Mouse (Mus musculus): ENCODE measurements around the gene C8g. TPM values are rescaled to one million over a fixed set of nuclear protein-coding genes. Genes with fewer than 3 reads are reported as not detected.

Gene C8g
- 1.7 TPM for polyA plus RNA-seq (2014; fragmentation: Illumina TruSeq; extraction: RNeasy Lipid Tissue Mini Kit (QIAGEN cat#74804); ENCODE audit: low read depth, low replicate concordance)

DNA sequence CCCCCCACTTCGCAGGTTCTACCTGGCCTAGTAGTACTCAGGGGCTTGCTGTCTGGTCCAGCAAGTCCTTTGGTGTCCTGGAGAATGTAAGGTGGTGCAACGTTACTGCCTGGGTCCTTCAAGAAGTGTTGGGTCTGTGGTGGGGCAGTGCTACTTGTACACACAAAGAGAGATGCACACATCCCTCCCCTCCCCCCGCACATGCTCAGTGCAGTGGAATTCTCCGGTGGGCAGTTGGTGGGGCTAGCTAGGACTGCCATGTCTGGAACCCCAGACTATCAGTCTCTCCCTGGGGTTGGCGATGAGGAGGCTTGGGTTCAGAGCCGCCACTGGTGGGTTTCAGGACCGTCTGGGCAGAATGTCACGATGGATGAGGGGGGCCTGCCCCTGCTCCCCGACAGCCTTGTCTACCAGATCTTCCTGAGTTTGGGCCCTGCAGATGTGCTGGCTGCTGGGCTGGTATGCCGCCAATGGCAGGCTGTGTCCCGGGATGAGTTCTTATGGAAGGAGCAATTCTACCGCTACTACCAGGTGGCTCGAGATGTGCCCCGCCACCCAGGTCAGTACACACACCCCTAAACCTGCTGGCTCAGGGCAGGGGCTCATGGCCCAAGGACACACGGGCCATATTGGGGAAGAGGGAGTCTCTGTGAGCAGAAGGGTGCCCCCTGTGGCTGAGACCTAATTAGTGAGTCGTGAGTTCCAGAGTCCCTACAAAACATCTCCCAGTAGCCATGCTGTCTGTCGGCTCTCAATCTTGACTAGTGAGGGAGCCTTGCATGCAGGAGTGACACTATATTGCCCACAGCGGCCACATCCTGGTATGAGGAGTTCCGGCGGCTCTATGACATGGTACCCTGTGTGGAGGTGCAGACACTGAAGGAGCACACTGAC is at the start of gene C8g:
TSS of gene C8g (minus strand) at position 127 of the 894 bp plus-strand sequence.

DNA sequence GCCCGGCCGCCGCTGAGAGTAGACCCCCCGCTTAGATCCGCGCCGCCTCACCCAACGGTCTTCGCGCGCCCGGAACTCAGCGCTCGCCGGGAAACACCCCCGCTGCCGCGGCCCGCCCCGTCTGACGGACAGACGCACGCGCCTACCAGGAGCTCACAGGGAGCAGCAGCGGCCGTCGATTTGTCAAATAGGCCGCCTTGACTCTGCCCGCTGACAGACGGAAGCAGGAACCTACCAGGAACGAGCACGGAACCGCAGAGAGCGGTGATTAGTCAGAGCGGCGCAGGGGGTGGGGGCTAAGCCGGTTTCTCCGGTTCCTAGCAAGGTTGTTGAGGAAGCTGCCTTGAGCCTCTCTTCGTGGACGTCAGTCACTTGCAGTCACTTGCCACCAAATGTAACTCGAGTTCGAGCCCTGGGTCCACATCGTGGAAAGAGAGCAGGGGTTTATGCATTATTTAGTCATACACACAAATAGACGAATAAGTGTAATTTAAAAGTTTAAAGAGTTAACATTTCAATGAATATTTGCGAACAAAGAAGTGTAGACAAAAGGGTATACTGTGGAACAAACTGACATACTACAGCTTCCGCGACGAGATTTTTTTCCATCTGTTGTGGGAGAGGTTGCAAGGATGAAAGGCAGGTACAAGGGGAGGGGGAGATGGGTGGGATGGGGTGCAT is 45.4 kb upstream of the C8g start, which contains the start of gene Traf2:
TSS of gene Traf2 (minus strand) at position 130 of the 681 bp plus-strand sequence.

DNA sequence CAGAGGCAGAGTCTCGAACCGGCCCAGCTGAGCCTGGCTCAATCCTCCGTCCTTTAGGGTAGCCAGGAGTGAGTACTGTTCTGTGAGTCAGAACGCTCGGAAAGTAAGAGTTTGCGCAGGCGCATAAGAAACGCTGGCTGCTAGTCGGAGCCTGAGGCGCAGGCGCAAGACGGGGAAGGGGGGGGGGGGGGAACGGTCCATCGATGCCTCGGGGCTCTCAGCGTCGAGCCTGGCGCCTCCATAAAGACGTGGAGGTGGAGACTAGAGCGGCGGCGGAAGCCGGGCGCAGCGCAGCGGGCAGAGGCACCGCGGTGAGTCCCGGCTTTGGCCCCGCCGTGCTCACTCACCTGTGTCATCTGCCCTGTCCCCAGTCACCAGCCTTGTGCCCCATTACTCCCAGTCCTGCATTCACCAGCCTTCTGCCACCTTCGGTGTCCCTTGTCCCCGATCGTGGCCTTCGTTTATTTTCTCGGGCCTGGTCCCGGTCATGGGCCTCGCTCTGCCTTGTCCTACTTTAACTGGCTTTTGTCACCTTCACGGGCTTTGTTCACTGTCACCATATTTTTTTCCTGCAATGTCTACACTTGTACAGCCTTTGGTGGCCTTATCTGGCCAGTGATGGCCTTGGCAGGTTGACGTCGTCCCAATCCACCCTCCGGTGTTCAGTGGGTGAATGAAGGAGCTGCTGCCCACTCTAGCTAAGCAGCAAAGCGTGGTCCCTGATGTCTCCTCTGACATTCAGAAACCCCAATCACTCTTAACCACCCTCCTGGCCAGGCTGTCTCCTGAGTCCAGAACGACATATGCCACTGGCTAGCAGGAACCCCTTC is 728 bp downstream of the C8g start, which contains the start of gene Fbxw5:
TSS of gene Fbxw5 (plus strand) at position 175 of the 830 bp plus-strand sequence.

DNA sequence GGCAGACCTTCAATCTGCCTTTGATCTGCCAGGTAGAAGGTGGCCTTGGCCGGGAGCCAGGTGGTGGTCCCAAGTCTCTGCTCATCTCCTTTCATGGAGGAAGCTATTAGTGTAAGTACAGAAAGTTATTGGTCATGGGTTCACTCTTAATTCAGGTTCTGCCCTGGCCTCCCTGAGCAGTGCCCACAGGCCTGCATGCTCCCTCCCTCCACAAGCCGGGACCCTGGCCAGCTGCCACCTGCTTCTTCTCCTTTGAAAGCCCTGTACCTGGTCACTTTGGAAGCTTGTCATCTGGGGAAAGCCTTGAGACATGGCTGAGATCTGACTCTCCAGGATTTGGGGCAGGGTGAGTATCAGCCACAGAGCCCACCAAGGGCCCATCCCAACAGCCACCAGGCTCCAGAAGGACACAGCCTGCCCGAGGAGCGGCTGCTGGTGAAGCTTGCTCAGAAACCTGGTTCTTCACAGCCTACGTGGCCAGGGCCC is 8.0 kb downstream of the C8g start, which contains the start of gene Lcn12:
TSS of gene Lcn12 (minus strand) at position 436 of the 486 bp plus-strand sequence.

DNA sequence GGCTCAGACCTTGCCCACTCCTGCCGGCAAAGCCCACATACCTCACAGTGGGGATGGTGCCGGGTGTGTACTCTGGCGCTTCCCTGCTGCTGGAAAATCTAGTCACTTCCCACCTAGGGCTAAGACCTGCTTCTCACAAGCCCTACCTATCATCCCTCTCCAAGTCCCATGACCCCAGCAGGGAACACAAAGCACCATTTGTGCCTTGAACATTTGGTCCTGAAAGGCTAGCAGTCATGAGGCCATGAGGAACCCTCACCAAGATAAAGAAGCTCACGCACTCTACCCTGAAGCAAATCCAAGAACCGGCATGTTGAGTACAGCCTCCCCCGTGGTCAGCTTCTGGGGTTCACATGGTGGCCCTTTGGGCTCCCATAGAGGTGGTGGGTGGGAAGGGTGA is 31.6 kb downstream of the C8g start, which contains the start of gene Ptgds:
TSS of gene Ptgds (minus strand) at position 78 of the 400 bp plus-strand sequence.

DNA sequence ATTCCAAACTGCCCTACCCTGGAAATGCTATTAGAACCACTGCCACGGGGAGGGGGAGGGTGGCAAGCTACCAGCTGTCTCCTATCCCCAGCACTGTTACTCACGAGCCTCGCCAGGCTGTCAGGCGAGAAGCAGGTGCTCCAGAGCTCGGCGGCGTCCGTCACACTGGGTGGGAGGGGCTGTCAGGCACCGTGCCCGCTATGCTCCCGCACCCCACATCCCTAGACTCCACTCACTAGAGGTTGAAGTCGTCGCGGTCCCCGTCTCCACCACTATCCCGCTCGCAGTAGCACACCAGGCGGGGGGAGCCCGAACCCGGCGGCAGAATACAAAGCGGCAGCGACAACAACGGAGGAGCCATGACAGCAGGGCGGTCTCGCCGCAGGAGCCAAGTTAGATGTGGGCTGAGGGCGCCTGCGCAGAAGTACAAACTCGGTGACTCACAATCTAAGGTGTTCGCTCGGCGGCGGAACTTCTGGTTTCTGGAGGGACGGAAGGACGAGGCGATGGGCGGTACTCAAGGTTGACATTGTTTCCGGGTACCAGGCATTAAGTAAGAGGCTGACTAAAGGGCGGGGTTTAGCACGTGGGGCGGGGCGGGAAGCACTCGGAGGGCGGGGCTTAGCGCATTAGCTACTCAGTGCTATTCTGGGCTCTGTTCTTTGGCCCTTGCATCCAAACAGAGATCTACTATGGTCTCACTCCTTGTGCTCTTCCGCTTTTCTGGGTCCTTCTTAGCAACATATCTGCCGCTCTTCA is 40.8 kb downstream of the C8g start, which contains the start of gene Paxx:
TSS of gene Paxx (minus strand) at position 544 of the 759 bp plus-strand sequence.

DNA sequence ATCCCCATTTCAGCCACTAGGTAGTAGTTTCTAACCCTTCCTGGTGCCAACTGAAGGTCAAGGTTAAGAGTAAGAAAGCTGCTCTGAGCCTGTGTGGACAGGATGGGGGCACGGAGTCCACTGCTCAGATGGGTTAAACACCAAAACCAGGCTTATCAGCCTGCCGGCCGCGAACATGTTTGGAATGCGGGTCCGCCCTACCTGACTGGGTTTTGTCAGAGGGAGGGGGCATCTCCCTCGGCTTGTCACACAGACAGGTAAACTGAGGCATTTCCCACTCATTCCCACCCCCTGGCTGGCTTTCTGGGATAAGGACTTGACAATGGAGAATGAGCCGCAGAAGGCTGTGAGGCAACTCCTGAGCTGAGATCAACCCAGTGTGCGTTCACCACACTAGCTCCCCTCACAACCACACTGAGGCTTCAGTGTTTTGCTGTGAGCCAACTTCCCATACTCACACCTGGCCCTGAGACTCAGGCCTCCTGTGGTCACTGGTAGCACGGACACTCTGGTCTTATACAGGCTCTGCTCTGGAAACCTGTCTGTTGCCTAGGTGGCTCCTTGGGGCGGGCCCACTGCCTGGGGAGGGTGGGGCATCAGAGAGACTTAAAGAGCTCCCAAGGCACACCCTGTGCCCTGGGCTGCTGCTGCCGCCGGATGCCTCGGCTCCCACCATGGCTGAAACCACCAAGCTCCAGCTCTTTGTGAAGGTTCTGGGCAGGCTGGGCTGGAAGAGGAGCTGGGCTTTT is 45.1 kb downstream of the C8g start, which contains the start of gene Clic3:
TSS of gene Clic3 (plus strand) at position 634 of the 749 bp plus-strand sequence.

Other genes starting within 250 kb of the C8g start
- gene Tmem203, start 246.3 kb downstream of the C8g start, polyA plus RNA-seq (2014; fragmentation: Illumina TruSeq; extraction: RNeasy Lipid Tissue Mini Kit (QIAGEN cat#74804); ENCODE audit: low read depth, low replicate concordance), result 0.61 TPM
- 3.2 TPM for gene Tprn, start 239.1 kb downstream of the C8g start, polyA plus RNA-seq (2014; fragmentation: Illumina TruSeq; extraction: RNeasy Lipid Tissue Mini Kit (QIAGEN cat#74804); ENCODE audit: low read depth, low replicate concordance)
- 1.2 TPM for gene Ssna1, start 229.3 kb downstream of the C8g start, polyA plus RNA-seq (2014; fragmentation: Illumina TruSeq; extraction: RNeasy Lipid Tissue Mini Kit (QIAGEN cat#74804); ENCODE audit: low read depth, low replicate concordance)
- 4.5 TPM for gene Anapc2, start 229.2 kb downstream of the C8g start, polyA plus RNA-seq (2014; fragmentation: Illumina TruSeq; extraction: RNeasy Lipid Tissue Mini Kit (QIAGEN cat#74804); ENCODE audit: low read depth, low replicate concordance)
- not detected for gene Tmem210, start 213.6 kb downstream of the C8g start, polyA plus RNA-seq (2014; fragmentation: Illumina TruSeq; extraction: RNeasy Lipid Tissue Mini Kit (QIAGEN cat#74804); ENCODE audit: low read depth, low replicate concordance)
- gene Lrrc26, start 211.8 kb downstream of the C8g start, polyA plus RNA-seq (2014; fragmentation: Illumina TruSeq; extraction: RNeasy Lipid Tissue Mini Kit (QIAGEN cat#74804); ENCODE audit: low read depth, low replicate concordance), result not detected
- gene Grin1, start 182.5 kb downstream of the C8g start, polyA plus RNA-seq (2014; fragmentation: Illumina TruSeq; extraction: RNeasy Lipid Tissue Mini Kit (QIAGEN cat#74804); ENCODE audit: low read depth, low replicate concordance), result not detected
- 15.0 TPM for gene Man1b1, start 169.4 kb downstream of the C8g start, polyA plus RNA-seq (2014; fragmentation: Illumina TruSeq; extraction: RNeasy Lipid Tissue Mini Kit (QIAGEN cat#74804); ENCODE audit: low read depth, low replicate concordance)
- 34.5 TPM for gene Dpp7, start 145.4 kb downstream of the C8g start, polyA plus RNA-seq (2014; fragmentation: Illumina TruSeq; extraction: RNeasy Lipid Tissue Mini Kit (QIAGEN cat#74804); ENCODE audit: low read depth, low replicate concordance)
- 3.9 TPM for gene Uap1l1, start 136.0 kb downstream of the C8g start, polyA plus RNA-seq (2014; fragmentation: Illumina TruSeq; extraction: RNeasy Lipid Tissue Mini Kit (QIAGEN cat#74804); ENCODE audit: low read depth, low replicate concordance)
- gene Sapcd2, start 129.4 kb downstream of the C8g start, polyA plus RNA-seq (2014; fragmentation: Illumina TruSeq; extraction: RNeasy Lipid Tissue Mini Kit (QIAGEN cat#74804); ENCODE audit: low read depth, low replicate concordance), result not detected
- 0.36 TPM for gene Entpd2, start 105.8 kb downstream of the C8g start, polyA plus RNA-seq (2014; fragmentation: Illumina TruSeq; extraction: RNeasy Lipid Tissue Mini Kit (QIAGEN cat#74804); ENCODE audit: low read depth, low replicate concordance)
- gene Npdc1, start 102.4 kb downstream of the C8g start, polyA plus RNA-seq (2014; fragmentation: Illumina TruSeq; extraction: RNeasy Lipid Tissue Mini Kit (QIAGEN cat#74804); ENCODE audit: low read depth, low replicate concordance), result 4.3 TPM
- not detected for gene Fut7, start 78.5 kb downstream of the C8g start, polyA plus RNA-seq (2014; fragmentation: Illumina TruSeq; extraction: RNeasy Lipid Tissue Mini Kit (QIAGEN cat#74804); ENCODE audit: low read depth, low replicate concordance)
- gene Abca2, start 73.0 kb downstream of the C8g start, polyA plus RNA-seq (2014; fragmentation: Illumina TruSeq; extraction: RNeasy Lipid Tissue Mini Kit (QIAGEN cat#74804); ENCODE audit: low read depth, low replicate concordance), result 0.77 TPM
- gene Clic3, start 44.9 kb downstream of the C8g start, polyA plus RNA-seq (2014; fragmentation: Illumina TruSeq; extraction: RNeasy Lipid Tissue Mini Kit (QIAGEN cat#74804); ENCODE audit: low read depth, low replicate concordance), result not detected
- 2.2 TPM for gene Paxx, start 40.6 kb downstream of the C8g start, polyA plus RNA-seq (2014; fragmentation: Illumina TruSeq; extraction: RNeasy Lipid Tissue Mini Kit (QIAGEN cat#74804); ENCODE audit: low read depth, low replicate concordance)
- gene Ptgds, start 31.7 kb downstream of the C8g start, polyA plus RNA-seq (2014; fragmentation: Illumina TruSeq; extraction: RNeasy Lipid Tissue Mini Kit (QIAGEN cat#74804); ENCODE audit: low read depth, low replicate concordance), result not detected
- gene Lcn12, start 7.8 kb downstream of the C8g start, polyA plus RNA-seq (2014; fragmentation: Illumina TruSeq; extraction: RNeasy Lipid Tissue Mini Kit (QIAGEN cat#74804); ENCODE audit: low read depth, low replicate concordance), result not detected
- 0.40 TPM for gene Fbxw5, start 969 bp downstream of the C8g start, polyA plus RNA-seq (2014; fragmentation: Illumina TruSeq; extraction: RNeasy Lipid Tissue Mini Kit (QIAGEN cat#74804); ENCODE audit: low read depth, low replicate concordance)
- gene Traf2, start 45.2 kb upstream of the C8g start, polyA plus RNA-seq (2014; fragmentation: Illumina TruSeq; extraction: RNeasy Lipid Tissue Mini Kit (QIAGEN cat#74804); ENCODE audit: low read depth, low replicate concordance), result 0.65 TPM
- 0.89 TPM for gene Edf1, start 56.1 kb upstream of the C8g start, polyA plus RNA-seq (2014; fragmentation: Illumina TruSeq; extraction: RNeasy Lipid Tissue Mini Kit (QIAGEN cat#74804); ENCODE audit: low read depth, low replicate concordance)
- not detected for gene Mamdc4, start 73.1 kb upstream of the C8g start, polyA plus RNA-seq (2014; fragmentation: Illumina TruSeq; extraction: RNeasy Lipid Tissue Mini Kit (QIAGEN cat#74804); ENCODE audit: low read depth, low replicate concordance)
- 1.1 TPM for gene Phpt1, start 73.5 kb upstream of the C8g start, polyA plus RNA-seq (2014; fragmentation: Illumina TruSeq; extraction: RNeasy Lipid Tissue Mini Kit (QIAGEN cat#74804); ENCODE audit: low read depth, low replicate concordance)
- not detected for gene Ajm1, start 80.0 kb upstream of the C8g start, polyA plus RNA-seq (2014; fragmentation: Illumina TruSeq; extraction: RNeasy Lipid Tissue Mini Kit (QIAGEN cat#74804); ENCODE audit: low read depth, low replicate concordance)
- gene Rabl6, start 106.8 kb upstream of the C8g start, polyA plus RNA-seq (2014; fragmentation: Illumina TruSeq; extraction: RNeasy Lipid Tissue Mini Kit (QIAGEN cat#74804); ENCODE audit: low read depth, low replicate concordance), result 37.2 TPM
- gene Ccdc183, start 116.0 kb upstream of the C8g start, polyA plus RNA-seq (2014; fragmentation: Illumina TruSeq; extraction: RNeasy Lipid Tissue Mini Kit (QIAGEN cat#74804); ENCODE audit: low read depth, low replicate concordance), result not detected
- gene Tmem141, start 120.3 kb upstream of the C8g start, polyA plus RNA-seq (2014; fragmentation: Illumina TruSeq; extraction: RNeasy Lipid Tissue Mini Kit (QIAGEN cat#74804); ENCODE audit: low read depth, low replicate concordance), result 4.8 TPM
- gene Fcna, start 126.3 kb upstream of the C8g start, polyA plus RNA-seq (2014; fragmentation: Illumina TruSeq; extraction: RNeasy Lipid Tissue Mini Kit (QIAGEN cat#74804); ENCODE audit: low read depth, low replicate concordance), result not detected
- not detected for gene Lcn8, start 151.4 kb upstream of the C8g start, polyA plus RNA-seq (2014; fragmentation: Illumina TruSeq; extraction: RNeasy Lipid Tissue Mini Kit (QIAGEN cat#74804); ENCODE audit: low read depth, low replicate concordance)
- not detected for gene Lcn5, start 156.2 kb upstream of the C8g start, polyA plus RNA-seq (2014; fragmentation: Illumina TruSeq; extraction: RNeasy Lipid Tissue Mini Kit (QIAGEN cat#74804); ENCODE audit: low read depth, low replicate concordance)
- not detected for gene Lcn6, start 175.1 kb upstream of the C8g start, polyA plus RNA-seq (2014; fragmentation: Illumina TruSeq; extraction: RNeasy Lipid Tissue Mini Kit (QIAGEN cat#74804); ENCODE audit: low read depth, low replicate concordance)
- gene Lcn10, start 181.0 kb upstream of the C8g start, polyA plus RNA-seq (2014; fragmentation: Illumina TruSeq; extraction: RNeasy Lipid Tissue Mini Kit (QIAGEN cat#74804); ENCODE audit: low read depth, low replicate concordance), result not detected
- gene Obp2a, start 198.3 kb upstream of the C8g start, polyA plus RNA-seq (2014; fragmentation: Illumina TruSeq; extraction: RNeasy Lipid Tissue Mini Kit (QIAGEN cat#74804); ENCODE audit: low read depth, low replicate concordance), result not detected
- gene Bmyc, start 205.0 kb upstream of the C8g start, polyA plus RNA-seq (2014; fragmentation: Illumina TruSeq; extraction: RNeasy Lipid Tissue Mini Kit (QIAGEN cat#74804); ENCODE audit: low read depth, low replicate concordance), result 2.8 TPM
- gene Obp2b, start 235.3 kb upstream of the C8g start, polyA plus RNA-seq (2014; fragmentation: Illumina TruSeq; extraction: RNeasy Lipid Tissue Mini Kit (QIAGEN cat#74804); ENCODE audit: low read depth, low replicate concordance), result not detected

Measured in kidney, adult 10 weeks (tissue).